Mouse (Mus musculus) midbrain, embryonic 13.5 days (tissue): ENCODE results near the gene Olfr166. TPM values are rescaled to one million over a fixed set of nuclear protein-coding genes. Genes with fewer than 3 reads are reported as not detected.
"Not testable (repeated sequence)": the region's sequence is repeated elsewhere in the genome, so short reads cannot be mapped to it uniquely, and the experiment has no call there.

ENCODE experiments used
- ATAC-seq: fragments of 200-750 bp; cut with Nextera tagmentation; 2 replicates; pipeline ENCODE4 v1.8.0; 2017; ENCODE audit warnings: mild to moderate bottlenecking, moderate TSS enrichment, moderate library complexity
- H3K27ac ChIP-seq: fragments of 300-500 bp; sonication (generic); 2 replicates; pipeline ENCODE4 v1.5.1; 2015; ENCODE audit warnings: inconsistent platforms, mild to moderate bottlenecking, moderate library complexity
- H3K27me3 ChIP-seq: fragments of 300-500 bp; sonication (generic); 2 replicates; pipeline ENCODE4 v1.6.1; 2015; ENCODE audit warnings: mild to moderate bottlenecking, inconsistent platforms
- H3K36me3 ChIP-seq: fragments of 300-500 bp; sonication (generic); 2 replicates; pipeline ENCODE4 v1.6.1; 2015; ENCODE audit warnings: mild to moderate bottlenecking, inconsistent platforms
- H3K4me1 ChIP-seq: fragments of 300-500 bp; sonication (generic); replicated peaks from 2 replicates; pipeline ENCODE4 v1.6.1; 2015; ENCODE audit warnings: inconsistent platforms
- H3K4me2 ChIP-seq: fragments of 300-500 bp; sonication (generic); replicated peaks from 2 replicates; pipeline ENCODE4 v1.6.1; 2015; ENCODE audit warnings: moderate library complexity, mild to moderate bottlenecking, inconsistent platforms
- H3K4me3 ChIP-seq: fragments of 300-500 bp; sonication (generic); replicated peaks from 2 replicates; pipeline ENCODE4 v1.5.1; 2015; ENCODE audit warnings: mild to moderate bottlenecking, inconsistent platforms
- H3K9ac ChIP-seq: fragments of 300-500 bp; sonication (generic); replicated peaks from 2 replicates; pipeline ENCODE4 v1.6.1; 2015; ENCODE audit warnings: mild to moderate bottlenecking, inconsistent platforms
- H3K9me3 ChIP-seq: fragments of 300-500 bp; sonication (generic); 2 replicates; pipeline ENCODE4 v1.6.1; 2016; ENCODE audit warnings: mild to moderate bottlenecking, inconsistent platforms
- WGBS: fragments of 180-500 bp; shearing (Covaris S2); methylation state at CpG from one replicate; pipeline ENCODE4 v1.1.7; 2015; 5-methylcytosine and 5-hydroxymethylcytosine counted together
- polyA plus RNA-seq: library from polyadenylated mRNA; unstranded; fragments of >200 nt; fragmentation: Nextera tagmentation; extraction: Ambion mirVana; gene quantifications from 2 replicates; pipeline ENCODE4 v1.2.1, GENCODE M21; 2015

The Olfr166 gene
- polyA plus RNA-seq = not detected in 2 replicates

GRCm38 (mm10) chr16:19483394-19483793, at the start of gene Olfr166:
TSS of gene Olfr166 (plus strand) at chr16:19483694.
- Histone ChIP-seq H3K27me3 (no peaks in the 10 kb centered on the region), H3K4me3 (no peak within 1 kb of the TSS), H3K9me3 (peaks cover 4% of the 10 kb centered on the region), H3K4me2 (no peak within 1 kb of the TSS), H3K9ac (no peak within 1 kb of the TSS), H3K4me1 (no peaks in the 10 kb centered on the region), H3K36me3 (no peaks in the 10 kb centered on the region), H3K27ac (no peak within 1 kb of the TSS)
- ATAC-seq = no peak

- not testable (repeated sequence) for H3K9me3 ChIP-seq, H3K36me3 ChIP-seq, H3K4me3 ChIP-seq, ATAC-seq, H3K9ac ChIP-seq, H3K4me1 ChIP-seq, H3K4me2 ChIP-seq, H3K27me3 ChIP-seq, H3K27ac ChIP-seq
- 82% methylated on average over 4 of the region's 4 CpGs for WGBS
These were observed 24.8 kb upstream of the Olfr166 start for GRCm38 (mm10) chr16:19458741-19459140.

- no peak overlapping the region for H3K9ac ChIP-seq
- no peak overlapping the region for H3K4me2 ChIP-seq
- no peak overlapping the region for H3K4me3 ChIP-seq
- H3K27ac ChIP-seq = no peak overlapping the region
- no peaks in the 10 kb centered on the region for H3K36me3 ChIP-seq
- 78% methylated on average over 1 of the region's 1 CpGs for WGBS
- H3K27me3 ChIP-seq = no peaks in the 10 kb centered on the region
- H3K4me1 ChIP-seq = no peaks in the 10 kb centered on the region
- no peak for ATAC-seq
- H3K9me3 ChIP-seq = 0 out of 2 replicates have a peak, but pooled peaks cover 1% of the 10 kb centered on the region
These were observed 19.1 kb upstream of the Olfr166 start for GRCm38 (mm10) chr16:19464365-19464764.

GRCm38 (mm10) chr16:19522166-19522565, 38.7 kb downstream of the Olfr166 start, which contains the start of gene Olfr167:
TSS of gene Olfr167 (minus strand) at chr16:19522266.
- Histone ChIP-seq H3K27ac (no peak within 1 kb of the TSS), H3K27me3 (no peaks in the 10 kb centered on the region), H3K4me1 (no peaks in the 10 kb centered on the region), H3K9me3 (no peaks in the 10 kb centered on the region), H3K4me2 (no peak within 1 kb of the TSS), H3K36me3 (no peaks in the 10 kb centered on the region), H3K9ac (no peak within 1 kb of the TSS), H3K4me3 (no peak within 1 kb of the TSS)
- no peak for ATAC-seq
- WGBS = 100% methylated on average over 2 of the region's 2 CpGs

GRCm38 (mm10) chr16:19535455-19535854, 52.0 kb downstream of the Olfr166 start, which contains the start of gene Olfr168:
TSS of gene Olfr168 (minus strand) at chr16:19535555.
- Histone ChIP-seq H3K9ac (no peak within 1 kb of the TSS), H3K4me1 (no peaks in the 10 kb centered on the region), H3K9me3 (peaks cover 5% of the 10 kb centered on the region; the same call in 1 of the 2 replicates), H3K4me2 (no peak within 1 kb of the TSS), H3K27me3 (no peaks in the 10 kb centered on the region), H3K36me3 (no peaks in the 10 kb centered on the region), H3K27ac (no peak within 1 kb of the TSS), H3K4me3 (no peak within 1 kb of the TSS)
- ATAC-seq = no peak

Other genes starting within 250 kb of the Olfr166 start
- not detected in 2 replicates for gene Olfr164, start 169.6 kb upstream of the Olfr166 start, polyA plus RNA-seq
- not detected in 2 replicates for gene Olfr165, start 60.6 kb upstream of the Olfr166 start, polyA plus RNA-seq
- not detected in 2 replicates for gene Olfr167, start 38.6 kb downstream of the Olfr166 start, polyA plus RNA-seq
- gene Olfr168, start 51.9 kb downstream of the Olfr166 start, polyA plus RNA-seq = not detected in 2 replicates
- gene Olfr169, start 88.1 kb downstream of the Olfr166 start, polyA plus RNA-seq = not detected in 2 replicates
- gene Olfr170, start 128.2 kb downstream of the Olfr166 start, polyA plus RNA-seq = not detected in 2 replicates
- not detected in 2 replicates for gene Olfr171, start 146.2 kb downstream of the Olfr166 start, polyA plus RNA-seq
- gene Lamp3, start 222.7 kb downstream of the Olfr166 start, polyA plus RNA-seq = 0.04 TPM in 1 of 2 replicates, not detected in the other